Mouse (Mus musculus) splenic B cell, adult 2 months (primary cell): ENCODE results near the gene Gpr84.

Experiments
- DNase-seq: peaks from one replicate; pipeline ENCODE4 v3.0.0-alpha.2; 2011; ENCODE audit warnings: low read depth, low spot score
- H3K27me3 ChIP-seq: 2 replicates; pipeline ENCODE4 v1.6.1; 2012; ENCODE audit warnings: mild to moderate bottlenecking, low read length, moderate library complexity, mixed read lengths; ENCODE audit not compliant: control insufficient read depth, poor library complexity, insufficient read depth, severe bottlenecking
- H3K36me3 ChIP-seq: 2 replicates; pipeline ENCODE4 v1.6.1; 2012; ENCODE audit warnings: mild to moderate bottlenecking, low read length, moderate library complexity, mixed read lengths; ENCODE audit not compliant: control insufficient read depth, poor library complexity, insufficient read depth, severe bottlenecking

The Gpr84 gene

DNA sequence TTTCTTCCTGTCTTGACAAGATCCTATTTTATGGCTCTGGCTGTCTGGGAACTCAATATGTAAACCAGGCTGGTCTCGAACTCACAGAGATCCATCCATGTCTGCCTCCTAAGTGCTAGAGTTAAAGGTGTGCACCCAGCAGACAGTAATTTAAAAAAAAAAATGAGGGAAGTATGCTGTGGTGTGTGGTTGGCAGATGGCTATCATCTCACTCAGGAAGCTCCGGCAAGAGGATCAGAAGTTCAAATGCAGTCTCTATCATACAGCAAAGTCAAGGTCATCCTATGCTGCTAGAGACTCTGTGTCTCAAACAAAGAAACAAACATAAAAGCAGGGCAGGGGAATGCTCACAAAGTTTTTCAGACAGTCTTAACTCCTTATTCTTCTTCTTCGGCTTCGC is 41.5 kb downstream of the Gpr84 start:
- no peaks in the 10 kb centered on the region for H3K36me3 ChIP-seq
- DNase-seq = no peak

DNA sequence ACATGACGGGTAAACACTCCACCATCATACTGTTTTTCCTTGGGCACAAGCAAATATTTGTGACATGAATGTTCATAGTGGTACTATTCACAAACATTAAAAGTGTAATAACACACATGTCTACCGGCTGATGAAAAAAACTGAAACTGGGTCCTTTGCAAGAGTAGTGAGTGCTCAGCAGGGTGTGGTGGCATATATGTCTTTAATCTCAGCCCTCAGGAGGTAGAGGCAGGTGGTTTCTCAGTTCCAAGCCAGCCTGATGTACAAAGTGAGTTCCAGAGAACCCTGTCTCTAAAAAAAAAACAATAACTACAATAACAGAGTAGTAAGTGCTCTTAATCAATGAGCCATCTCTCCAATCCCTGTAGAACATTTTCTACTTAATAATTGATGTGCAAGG is 45.6 kb downstream of the Gpr84 start:
- Histone ChIP-seq H3K27me3 (no peaks in the 10 kb centered on the region), H3K36me3 (no peaks in the 10 kb centered on the region)
- DNase-seq = no peak

More for the DNA sequence above, 41.5 kb downstream of the Gpr84 start:
- H3K27me3 ChIP-seq = no peaks in the 10 kb centered on the region

DNA sequence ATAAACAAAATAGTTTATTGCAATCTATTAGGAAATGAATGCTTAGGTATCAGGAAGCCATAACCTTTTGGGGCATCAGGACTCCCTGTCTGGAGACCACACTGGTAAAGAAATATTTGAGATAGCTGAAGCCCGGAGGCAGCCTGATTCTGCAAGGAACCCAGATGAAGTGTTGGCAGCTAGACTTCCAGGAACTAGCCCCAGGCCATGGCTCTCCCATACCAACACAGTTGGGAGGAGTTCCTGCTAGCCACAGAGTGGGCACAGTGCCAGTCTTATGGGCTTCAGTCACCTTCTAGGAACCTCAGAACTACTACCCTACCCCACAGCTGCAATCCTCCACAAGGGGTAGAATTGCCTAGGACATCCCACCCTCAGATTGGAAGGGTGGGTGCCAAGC is 50.4 kb downstream of the Gpr84 start:
- H3K36me3 ChIP-seq = no peaks in the 10 kb centered on the region
- no peaks in the 10 kb centered on the region for H3K27me3 ChIP-seq
- DNase-seq = no peak

DNA sequence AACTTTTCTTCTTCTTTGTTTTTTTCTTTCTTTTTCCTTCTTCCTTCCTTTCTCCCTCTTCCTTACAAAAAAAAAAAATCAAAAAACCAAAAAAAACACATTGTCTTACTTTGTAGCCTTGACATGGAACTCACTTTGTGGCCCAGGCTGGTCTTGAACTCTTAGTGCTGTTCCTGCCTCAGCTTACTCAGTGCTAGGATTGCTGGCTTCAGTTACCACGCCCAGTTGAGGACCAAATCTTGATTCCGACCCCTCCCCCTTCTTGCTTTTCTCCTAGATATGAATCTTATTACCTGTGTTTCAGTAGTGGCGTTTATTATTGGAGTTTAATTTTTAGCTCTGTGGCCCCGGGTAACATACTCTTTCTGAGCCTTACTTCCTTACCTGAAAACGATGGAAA is 51.2 kb downstream of the Gpr84 start:
- H3K27me3 ChIP-seq = no peaks in the 10 kb centered on the region
- DNase-seq = no peak
- H3K36me3 ChIP-seq = no peaks in the 10 kb centered on the region
